Mouse (Mus musculus) bone marrow macrophage, adult 2 months (primary cell): ENCODE data around the gene Iqcb1.

Source experiments
- CTCF ChIP-seq: IDR thresholded peaks from 2 replicates; pipeline ENCODE4 v1.5.1; 2012; ENCODE audit warnings: low read depth, mild to moderate bottlenecking, low read length, moderate library complexity
- POLR2A ChIP-seq: IDR thresholded peaks from 2 replicates; pipeline ENCODE4 v1.6.1; 2012; ENCODE audit warnings: mild to moderate bottlenecking, low read depth, low read length, borderline replicate concordance

DNA sequence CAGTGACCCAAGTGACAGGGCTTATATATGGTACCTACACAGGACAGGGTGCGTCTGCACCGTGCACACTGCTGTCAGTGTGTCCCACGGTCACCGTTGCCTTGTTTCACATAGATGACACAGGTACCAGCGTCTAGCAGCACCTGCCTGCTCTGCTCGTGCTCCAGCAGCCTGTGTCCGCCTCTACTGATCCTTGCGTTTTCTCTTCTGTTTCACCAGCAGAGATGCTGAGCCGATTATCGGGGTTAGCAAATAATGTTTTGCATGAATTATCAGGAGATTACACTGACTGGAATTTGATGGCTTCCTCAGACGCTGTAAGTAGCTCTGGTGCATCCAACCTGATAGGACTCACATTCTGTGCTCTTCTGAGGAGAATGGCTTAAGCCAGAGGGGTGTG, 57.7 kb downstream of the Iqcb1 start:
- TF ChIP-seq CTCF = no peak
- no peak for TF ChIP-seq POLR2A
